8 mouse cellular contexts compared by ENCODE assay signal in the genomic region with DNA sequence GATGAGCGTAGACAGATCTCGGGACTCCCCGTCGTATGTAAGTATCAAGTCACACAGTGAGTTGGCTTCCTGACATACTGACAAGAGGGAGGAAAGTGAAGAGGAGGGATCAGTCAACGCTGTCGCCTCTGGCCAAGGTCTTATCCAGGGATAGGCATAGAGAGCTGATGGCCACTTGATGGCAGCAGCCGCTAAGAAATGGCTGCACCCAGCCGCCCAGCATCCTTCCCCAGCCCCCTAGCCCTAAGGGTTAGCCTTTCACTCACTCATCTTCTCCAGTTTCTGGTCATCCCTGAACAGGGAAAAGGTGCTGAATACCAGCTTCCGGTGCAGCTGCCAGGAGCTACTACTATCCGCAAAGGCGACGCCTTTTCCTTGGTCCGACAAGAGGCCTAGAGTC. TPM values are rescaled to one million over a fixed set of nuclear protein-coding genes. Genes with fewer than 3 reads are reported as not detected.
DNase-seq lines count a peak whose midpoint lies in the region; ATAC-seq and TF ChIP-seq lines count a peak whose summit lies in the region.

No protein-coding gene starts in this region.

- no peak overlapping the region for H3K27ac ChIP-seq in bone marrow, adult 2 months (ENCODE audit: control insufficient read depth, insufficient read depth, low read depth, low read length, poor library complexity)
- H3K27ac ChIP-seq in forebrain, embryonic 12.5 days: no peak overlapping the region
- no peak overlapping the region for H3K27ac ChIP-seq in hindbrain, embryonic 10.5 days
- no peak overlapping the region for H3K27ac ChIP-seq in midbrain, embryonic 13.5 days

- no peak overlapping the region for H3K4me2 ChIP-seq in forebrain, embryonic 12.5 days
- no peak overlapping the region for H3K4me2 ChIP-seq in midbrain, embryonic 13.5 days (replicated peaks)

- no peaks in the 10 kb centered on the region for H3K9me3 ChIP-seq in forebrain, embryonic 12.5 days
- no peaks in the 10 kb centered on the region for H3K9me3 ChIP-seq in hindbrain, embryonic 10.5 days
- H3K9me3 ChIP-seq in midbrain, embryonic 13.5 days: no peaks in the 10 kb centered on the region

- TF ChIP-seq POLR2A in bone marrow, adult 2 months (IDR thresholded peaks at IDR 0.05; ENCODE audit: borderline replicate concordance, control insufficient read depth, low read depth, low read length): no peak

- TF ChIP-seq CTCF in bone marrow, adult 2 months (IDR thresholded peaks at IDR 0.05; ENCODE audit: control insufficient read depth, insufficient read depth, low read length): peak; percentile 86

- H3K36me3 ChIP-seq in forebrain, embryonic 12.5 days (replicated peaks): no peaks in the 10 kb centered on the region
- H3K36me3 ChIP-seq in hindbrain, embryonic 10.5 days: no peaks in the 10 kb centered on the region
- no peaks in the 10 kb centered on the region for H3K36me3 ChIP-seq in midbrain, embryonic 13.5 days

- peak; percentile 51; the same call in 1 of the 2 replicates for ATAC-seq in forebrain, embryonic 12.5 days (ENCODE audit: low FRiP score)
- ATAC-seq in midbrain, embryonic 13.5 days: peak; percentile 88

- no peaks in the 10 kb centered on the region for H3K27me3 ChIP-seq in forebrain, embryonic 12.5 days
- peaks cover 8% of the 10 kb centered on the region; the same call in 1 of the 2 replicates for H3K27me3 ChIP-seq in hindbrain, embryonic 10.5 days (ENCODE audit: insufficient read depth, poor library complexity, severe bottlenecking)
- no peaks in the 10 kb centered on the region for H3K27me3 ChIP-seq in midbrain, embryonic 13.5 days

- intact Hi-C loops in left cerebral cortex, postnatal 25 days (cut with DNase I): loop anchor here (1.0 to 2.0 kb wide), 2 partner anchors 70 to 198 kb away; no protein-coding TSS in a partner anchor

- 41% methylated on average over 13 of the region's 13 CpGs for WGBS in bone marrow, adult 2 months
- 26% methylated on average over 13 of the region's 13 CpGs for WGBS in forebrain, embryonic 12.5 days
- WGBS in hindbrain, embryonic 10.5 days: 26% methylated on average over 13 of the region's 13 CpGs
- WGBS in midbrain, embryonic 13.5 days: 30% methylated on average over 13 of the region's 13 CpGs

- no peak overlapping the region for H3K4me3 ChIP-seq in bone marrow, adult 2 months (replicated peaks; ENCODE audit: control insufficient read depth, low read depth, low read length)
- no peak overlapping the region for H3K4me3 ChIP-seq in forebrain, embryonic 12.5 days (replicated peaks)
- H3K4me3 ChIP-seq in hindbrain, embryonic 10.5 days: no peak overlapping the region
- no peak overlapping the region for H3K4me3 ChIP-seq in midbrain, embryonic 13.5 days (replicated peaks)

- DNase-seq in gastrocnemius, adult 18-20 months (ENCODE audit: low spot score): peak; percentile 52
- DNase-seq in gastrocnemius, postnatal 25 days: no peak
- peak; percentile 72 for DNase-seq in hindbrain, embryonic 10.5 days (ENCODE audit: low spot score)
- DNase-seq in left cerebral cortex, postnatal 25 days (ENCODE audit: low spot score in 2 of 2): peak; percentile 51 to 55
- DNase-seq in spleen, postnatal 4 days (ENCODE audit: low spot score in 2 of 2): peak; percentile 42 to 72

- no peak overlapping the region for H3K9ac ChIP-seq in forebrain, embryonic 12.5 days
- H3K9ac ChIP-seq in midbrain, embryonic 13.5 days (replicated peaks): no peak overlapping the region

- peaks cover 1% of the 10 kb centered on the region for H3K4me1 ChIP-seq in bone marrow, adult 2 months (ENCODE audit: control insufficient read depth, insufficient read depth, low read length)
- peaks cover 2% of the 10 kb centered on the region for H3K4me1 ChIP-seq in forebrain, embryonic 12.5 days
- H3K4me1 ChIP-seq in hindbrain, embryonic 10.5 days (replicated peaks): peaks cover 10% of the 10 kb centered on the region; the same call in 1 of the 2 replicates
- peaks cover 2% of the 10 kb centered on the region for H3K4me1 ChIP-seq in midbrain, embryonic 13.5 days (replicated peaks)

RNA-seq across cellular contexts. Expression of gene Cyp17a1, which starts 2.3 kb away (rescaled TPM):
- total RNA-seq in gastrocnemius, adult 18-20 months (2021): not detected
- total RNA-seq in gastrocnemius, postnatal 25 days (2021): not detected
- polyA plus RNA-seq in bone marrow, adult 2 months (2011; ENCODE audit: insufficient read depth, insufficient read length, low replicate concordance, missing spikeins): not detected in 2 replicates
- not detected in 2 replicates for polyA plus RNA-seq in forebrain, embryonic 12.5 days (2016; fragmentation: Nextera tagmentation; extraction: Ambion mirVana)
- not detected in 2 replicates for polyA plus RNA-seq in hindbrain, embryonic 10.5 days (2016; fragmentation: Nextera tagmentation; extraction: Ambion mirVana)
- total RNA-seq in left cerebral cortex, postnatal 25 days (2021): not detected
- polyA plus RNA-seq in midbrain, embryonic 13.5 days (2015; fragmentation: Nextera tagmentation; extraction: Ambion mirVana): not detected in 2 replicates

RNA-seq across cellular contexts. Expression of gene Borcs7, which starts 19.0 kb away (rescaled TPM):
- total RNA-seq in gastrocnemius, adult 18-20 months (2021): 10 to 100 TPM; 12.3 to 12.6 TPM
- 10 to 100 TPM; 11.4 to 11.8 TPM for total RNA-seq in gastrocnemius, postnatal 25 days (2021)
- 4.0 and 6.2 TPM in 2 replicates for polyA plus RNA-seq in bone marrow, adult 2 months (2011; ENCODE audit: insufficient read depth, insufficient read length, low replicate concordance, missing spikeins)
- polyA plus RNA-seq in forebrain, embryonic 12.5 days (2016; fragmentation: Nextera tagmentation; extraction: Ambion mirVana): 14.6 and 14.8 TPM in 2 replicates
- polyA plus RNA-seq in hindbrain, embryonic 10.5 days (2016; fragmentation: Nextera tagmentation; extraction: Ambion mirVana): 14.4 and 15.7 TPM in 2 replicates
- 10 to 100 TPM; 22.5 to 25.6 TPM for total RNA-seq in left cerebral cortex, postnatal 25 days (2021)
- polyA plus RNA-seq in midbrain, embryonic 13.5 days (2015; fragmentation: Nextera tagmentation; extraction: Ambion mirVana): 20.1 and 22.3 TPM in 2 replicates

RNA-seq across cellular contexts. Expression of gene As3mt, which starts 36.6 kb away (rescaled TPM):
- total RNA-seq in gastrocnemius, adult 18-20 months (2021): 10 to 100 TPM; 89.3 to 93.6 TPM
- total RNA-seq in gastrocnemius, postnatal 25 days (2021): 10 to 100 TPM; 87.8 to 90.3 TPM
- 3.9 and 8.5 TPM in 2 replicates for polyA plus RNA-seq in bone marrow, adult 2 months (2011; ENCODE audit: insufficient read depth, insufficient read length, low replicate concordance, missing spikeins)
- 17.7 and 20.8 TPM in 2 replicates for polyA plus RNA-seq in forebrain, embryonic 12.5 days (2016; fragmentation: Nextera tagmentation; extraction: Ambion mirVana)
- polyA plus RNA-seq in hindbrain, embryonic 10.5 days (2016; fragmentation: Nextera tagmentation; extraction: Ambion mirVana): 27.3 and 30.3 TPM in 2 replicates
- 10 to 100 TPM; 22.0 to 24.4 TPM for total RNA-seq in left cerebral cortex, postnatal 25 days (2021)
- polyA plus RNA-seq in midbrain, embryonic 13.5 days (2015; fragmentation: Nextera tagmentation; extraction: Ambion mirVana): 32.6 and 34.2 TPM in 2 replicates
